Mouse (Mus musculus) midbrain, embryonic 14.5 days (tissue): Measurements from ENCODE around the gene Slc25a18. TPM values are rescaled to one million over a fixed set of nuclear protein-coding genes. Genes with fewer than 3 reads are reported as not detected.
A peak's percentile ranks its signal among the peaks of the same experiment; 100 is the strongest.

Source experiments
- ATAC-seq: fragments of 200-750 bp; cut with Nextera tagmentation; 2 replicates; pipeline ENCODE4 v1.8.0; 2017; ENCODE audit warnings: moderate number of reproducible peaks, moderate library complexity; ENCODE audit not compliant: low FRiP score, low TSS enrichment
- DNase-seq: peaks from one replicate; pipeline ENCODE4 v3.0.0-alpha.2; 2015
- H3K27ac ChIP-seq: fragments of 300-500 bp; sonication (generic); replicated peaks from 2 replicates; pipeline ENCODE4 v1.5.1; 2014; ENCODE audit warnings: mild to moderate bottlenecking, low read depth, low read length, moderate library complexity
- H3K27me3 ChIP-seq: fragments of 300-500 bp; sonication (generic); 2 replicates; pipeline ENCODE4 v1.6.1; 2014; ENCODE audit warnings: low read length, control low read depth, mixed read lengths; ENCODE audit not compliant: control insufficient read depth, insufficient read depth
- H3K36me3 ChIP-seq: fragments of 300-500 bp; sonication (generic); 2 replicates; pipeline ENCODE4 v1.6.1; 2014; ENCODE audit warnings: low read length, control low read depth; ENCODE audit not compliant: control insufficient read depth, insufficient read depth
- H3K4me1 ChIP-seq: fragments of 300-500 bp; sonication (generic); 2 replicates; pipeline ENCODE4 v1.6.1; 2014; ENCODE audit warnings: mild to moderate bottlenecking, antibody characterized with exemption, low read length, control low read depth; ENCODE audit not compliant: control insufficient read depth, insufficient read depth
- H3K4me2 ChIP-seq: fragments of 300-500 bp; sonication (generic); 2 replicates; pipeline ENCODE4 v1.6.1; 2014; ENCODE audit warnings: mild to moderate bottlenecking, low read length, moderate library complexity
- H3K4me3 ChIP-seq: fragments of 300-500 bp; sonication (generic); replicated peaks from 2 replicates; pipeline ENCODE4 v1.5.1; 2014; ENCODE audit warnings: low read depth, low read length
- H3K9ac ChIP-seq: fragments of 300-500 bp; sonication (generic); replicated peaks from 2 replicates; pipeline ENCODE4 v1.6.1; 2014; ENCODE audit warnings: mild to moderate bottlenecking, low read length, moderate library complexity
- H3K9me3 ChIP-seq: fragments of 300-500 bp; sonication (generic); 2 replicates; pipeline ENCODE4 v1.6.1; 2016; ENCODE audit warnings: low read length, control low read depth, mixed read lengths; ENCODE audit not compliant: control insufficient read depth
- WGBS: fragments of 180-500 bp; shearing (Covaris S2); extraction: QIAGEN DNeasy Blood & Tissue Kit; methylation state at CpG from one replicate; pipeline ENCODE4 v1.1.7; 2014; 5-methylcytosine and 5-hydroxymethylcytosine counted together
- polyA plus RNA-seq: library from polyadenylated mRNA; unstranded; fragments of >200 nt; fragmentation: Nextera tagmentation; extraction: Ambion mirVana; gene quantifications from 2 replicates; pipeline ENCODE4 v1.2.1, GENCODE M21; 2014

The Slc25a18 gene
- polyA plus RNA-seq, 1 experiment from 2014 or later, result 8.3 TPM

DNA sequence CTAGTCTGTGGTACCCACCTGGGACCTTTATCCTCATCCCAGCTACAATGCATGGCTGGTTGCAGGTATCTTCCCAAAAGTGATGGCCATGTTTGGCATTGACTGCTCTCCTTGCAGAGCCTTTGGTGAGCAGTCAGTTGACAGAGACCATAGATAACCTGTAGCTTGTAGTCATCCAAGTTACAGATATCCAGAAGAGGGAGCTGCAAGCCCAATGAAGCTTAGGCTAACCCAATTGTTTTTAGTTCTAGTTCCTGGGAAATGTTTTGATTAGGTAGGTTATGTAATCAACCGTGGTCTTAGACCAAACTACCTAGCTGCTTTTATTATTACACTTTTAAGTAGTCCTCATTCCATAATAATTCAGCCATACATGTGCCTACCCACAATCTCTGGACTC is 2.0 kb upstream of the Slc25a18 start:
- H3K27ac ChIP-seq, result no peak overlapping the region
- peaks cover 23% of the 10 kb centered on the region for H3K4me1 ChIP-seq
- WGBS, result 89% methylated on average over 1 of the region's 1 CpGs
- no peaks in the 10 kb centered on the region for H3K9me3 ChIP-seq
- DNase-seq, result no peak
- H3K36me3 ChIP-seq, result 0 out of 2 replicates have a peak, but pooled peaks cover 3% of the 10 kb centered on the region
- no peaks in the 10 kb centered on the region for H3K27me3 ChIP-seq
- H3K9ac ChIP-seq, result no peak overlapping the region
- H3K4me2 ChIP-seq, result no peak overlapping the region
- ATAC-seq, result no peak
- no peak overlapping the region for H3K4me3 ChIP-seq

DNA sequence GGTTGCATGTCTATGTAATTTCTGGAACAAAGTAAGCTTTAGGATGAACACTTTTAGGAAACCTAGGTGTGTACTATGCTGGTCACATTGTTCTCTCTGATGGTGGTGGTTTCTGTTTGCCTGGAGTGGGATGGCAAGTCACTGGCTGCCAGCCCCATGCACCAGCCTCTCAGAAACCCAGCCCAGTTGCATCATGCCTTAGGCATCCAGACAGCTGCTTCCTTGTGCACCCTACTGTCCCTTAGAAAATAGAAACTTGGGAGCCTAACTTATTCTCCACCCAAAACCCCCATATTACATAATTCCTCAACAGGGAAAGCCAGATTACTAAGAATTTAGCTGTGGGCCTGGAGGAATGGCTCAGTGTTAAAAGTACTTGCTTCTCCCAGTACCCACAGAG is 1.4 kb upstream of the Slc25a18 start:
- Histone ChIP-seq H3K9ac (no peak overlapping the region), H3K27me3 (no peaks in the 10 kb centered on the region), H3K4me1 (peaks cover 23% of the 10 kb centered on the region), H3K36me3 (0 out of 2 replicates have a peak, but pooled peaks cover 4% of the 10 kb centered on the region), H3K27ac (peak overlapping the region; percentile 79; the same call in 1 of the 2 replicates), H3K4me2 (no peak overlapping the region), H3K4me3 (no peak overlapping the region), H3K9me3 (no peaks in the 10 kb centered on the region)
- DNase-seq (no peak), ATAC-seq (no peak)

GRCm38 (mm10) chr6:120773763-120774162 is 385 bp downstream of the Slc25a18 start:
- peak; percentile 25 for DNase-seq
- Histone ChIP-seq H3K9me3 (no peaks in the 10 kb centered on the region), H3K4me3 (no peak overlapping the region), H3K4me1 (peaks cover 23% of the 10 kb centered on the region), H3K9ac (0 out of 2 replicates have a peak overlapping the region, but pooled peaks have one; percentile 9), H3K4me2 (peak overlapping the region; percentile 10; the same call in 1 of the 2 replicates), H3K27me3 (no peaks in the 10 kb centered on the region), H3K27ac (peak overlapping the region; percentile 79), H3K36me3 (peaks cover 5% of the 10 kb centered on the region; the same call in 1 of the 2 replicates)
- ATAC-seq, result 0 out of 2 replicates have a peak, but pooled peaks have one; percentile 44
- WGBS, result 27% methylated on average over 6 of the region's 6 CpGs

DNA sequence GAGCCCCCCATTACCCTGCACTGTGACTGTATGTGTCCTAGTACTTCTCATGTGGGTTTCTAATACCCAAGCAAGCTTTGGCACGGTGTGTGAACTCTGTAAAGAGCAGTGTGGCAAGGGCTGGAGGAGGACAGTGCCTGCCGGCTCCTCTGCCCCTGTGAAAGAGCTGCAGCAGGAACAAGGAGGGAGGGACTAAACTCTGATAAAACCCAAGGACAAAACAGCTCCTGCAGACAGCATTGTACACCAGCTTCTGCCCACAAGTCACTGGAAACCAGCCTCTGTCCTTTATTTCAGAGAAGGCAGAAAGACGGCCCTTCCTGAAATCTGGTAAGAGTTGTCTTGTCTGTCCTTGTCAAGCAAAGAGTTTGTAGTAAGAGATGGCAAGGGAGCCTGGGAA is 2.9 kb downstream of the Slc25a18 start:
- ATAC-seq, result no peak
- no peaks in the 10 kb centered on the region for H3K9me3 ChIP-seq
- peaks cover 2% of the 10 kb centered on the region; the same call in 1 of the 2 replicates for H3K36me3 ChIP-seq
- no peak overlapping the region for H3K4me3 ChIP-seq
- H3K27me3 ChIP-seq, result no peaks in the 10 kb centered on the region
- H3K4me2 ChIP-seq, result no peak overlapping the region
- H3K27ac ChIP-seq, result no peak overlapping the region
- no peak overlapping the region for H3K9ac ChIP-seq
- peaks cover 23% of the 10 kb centered on the region for H3K4me1 ChIP-seq
- 81% methylated on average over 3 of the region's 3 CpGs for WGBS
- DNase-seq, result no peak

DNA sequence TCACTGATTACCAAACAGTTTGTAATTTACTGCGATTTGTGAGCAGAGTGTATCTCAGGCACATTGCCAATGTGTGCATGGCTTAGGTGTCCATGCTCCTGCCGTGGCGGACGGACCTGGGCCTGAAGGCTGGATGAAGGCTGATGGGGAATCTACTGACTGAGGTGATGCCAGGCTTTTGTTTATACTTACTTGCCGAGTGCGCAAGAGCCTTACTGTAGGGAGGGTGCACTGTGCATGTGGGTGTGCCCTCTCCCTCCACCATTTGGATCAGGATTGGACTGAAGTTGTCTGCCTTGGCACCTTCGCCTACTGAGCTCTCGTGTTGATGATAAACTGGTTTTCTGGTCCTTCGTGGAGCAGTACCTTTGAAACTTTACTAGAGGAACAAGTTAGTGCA is 4.2 kb downstream of the Slc25a18 start:
- no peak overlapping the region for H3K27ac ChIP-seq
- no peak overlapping the region for H3K9ac ChIP-seq
- H3K4me2 ChIP-seq, result no peak overlapping the region
- H3K36me3 ChIP-seq, result peaks cover 2% of the 10 kb centered on the region; the same call in 1 of the 2 replicates
- DNase-seq, result no peak
- H3K27me3 ChIP-seq, result no peaks in the 10 kb centered on the region
- ATAC-seq, result no peak
- peaks cover 18% of the 10 kb centered on the region for H3K4me1 ChIP-seq
- 88% methylated on average over 9 of the region's 9 CpGs for WGBS
- H3K9me3 ChIP-seq, result no peaks in the 10 kb centered on the region
- no peak overlapping the region for H3K4me3 ChIP-seq

- Histone ChIP-seq H3K4me1 (peaks cover 12% of the 10 kb centered on the region), H3K4me2 (no peak overlapping the region), H3K27ac (no peak overlapping the region), H3K4me3 (no peak overlapping the region), H3K27me3 (no peaks in the 10 kb centered on the region), H3K9ac (no peak overlapping the region), H3K9me3 (no peaks in the 10 kb centered on the region), H3K36me3 (peaks cover 2% of the 10 kb centered on the region; the same call in 1 of the 2 replicates)
- no peak for DNase-seq
- 65% methylated on average over 3 of the region's 3 CpGs for WGBS
- no peak for ATAC-seq
Measured at GRCm38 (mm10) chr6:120778226-120778625, 4.8 kb downstream of the Slc25a18 start.

- no peak overlapping the region for H3K27ac ChIP-seq
- peaks cover 6% of the 10 kb centered on the region; the same call in 1 of the 2 replicates for H3K4me1 ChIP-seq
- H3K4me3 ChIP-seq, result no peak overlapping the region
- 88% methylated on average over 2 of the region's 2 CpGs for WGBS
- no peaks in the 10 kb centered on the region for H3K27me3 ChIP-seq
- DNase-seq (no peak), ATAC-seq (no peak)
- H3K9ac ChIP-seq, result no peak overlapping the region
- no peaks in the 10 kb centered on the region for H3K9me3 ChIP-seq
- no peaks in the 10 kb centered on the region for H3K36me3 ChIP-seq
- H3K4me2 ChIP-seq, result no peak overlapping the region
Measured at GRCm38 (mm10) chr6:120782948-120783347, 9.6 kb downstream of the Slc25a18 start.

GRCm38 (mm10) chr6:120784351-120784750 is 11.0 kb downstream of the Slc25a18 start:
- Histone ChIP-seq H3K36me3 (no peaks in the 10 kb centered on the region), H3K9ac (no peak overlapping the region), H3K4me3 (no peak overlapping the region), H3K27me3 (no peaks in the 10 kb centered on the region), H3K4me1 (peaks cover 6% of the 10 kb centered on the region; the same call in 1 of the 2 replicates), H3K4me2 (no peak overlapping the region), H3K27ac (peak overlapping the region; percentile 52), H3K9me3 (no peaks in the 10 kb centered on the region)
- 50% methylated on average over 7 of the region's 7 CpGs for WGBS
- DNase-seq (no peak), ATAC-seq (no peak)

DNA sequence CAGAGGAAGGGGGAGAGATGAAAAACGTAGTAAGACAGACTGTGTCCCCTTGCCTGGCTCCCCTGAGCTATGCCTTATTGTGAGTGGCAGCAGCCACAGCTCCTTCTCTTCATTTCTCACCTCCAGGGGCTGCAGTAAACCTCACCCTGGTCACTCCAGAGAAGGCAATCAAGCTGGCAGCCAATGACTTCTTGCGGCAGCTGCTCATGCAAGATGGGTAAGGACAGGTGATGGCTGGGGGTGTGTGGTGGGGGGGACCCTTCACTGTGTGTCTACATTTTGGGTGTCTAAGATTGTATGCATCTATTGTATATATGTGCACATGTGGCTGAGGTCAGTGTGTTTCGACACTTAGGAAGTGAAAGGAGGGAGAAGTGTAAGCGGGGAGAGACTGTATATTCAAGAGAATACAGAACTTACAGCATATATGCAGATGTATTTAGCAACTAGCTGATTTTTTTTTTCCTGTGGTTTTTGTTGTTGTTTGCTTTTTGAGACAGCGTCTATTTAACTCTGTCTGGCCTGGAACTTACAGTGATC is 14.8 kb downstream of the Slc25a18 start:
- Histone ChIP-seq H3K27me3 (no peaks in the 10 kb centered on the region), H3K27ac (no peak overlapping the region), H3K4me2 (no peak overlapping the region), H3K9me3 (no peaks in the 10 kb centered on the region), H3K36me3 (peaks cover 16% of the 10 kb centered on the region), H3K4me3 (no peak overlapping the region), H3K9ac (no peak overlapping the region), H3K4me1 (peaks cover 6% of the 10 kb centered on the region; the same call in 1 of the 2 replicates)
- WGBS, result 85% methylated on average over 5 of the region's 5 CpGs
- DNase-seq, result no peak
- no peak for ATAC-seq
